Mouse (Mus musculus): ENCODE measurements around the gene Rabep2.
"Not testable (repeated sequence)": the region's sequence is repeated elsewhere in the genome, so short reads cannot be mapped to it uniquely, and the experiment has no call there.

Gene Rabep2

GRCm38 (mm10) chr7:126428631-126429502 is at the start of gene Rabep2:
Rabep2 (plus strand) TSS chr7:126428759.
- peak; percentile 88 for DNase-seq (ENCODE audit: low read depth, low spot score)
- H3K36me3 ChIP-seq (ENCODE audit: control insufficient read depth, insufficient read depth, low read length, poor library complexity, severe bottlenecking): peaks cover 3% of the 10 kb centered on the region; the same call in 1 of the 2 replicates
- no peaks in the 10 kb centered on the region for H3K27me3 ChIP-seq (ENCODE audit: control insufficient read depth, insufficient read depth, low read length, poor library complexity, severe bottlenecking)

DNA sequence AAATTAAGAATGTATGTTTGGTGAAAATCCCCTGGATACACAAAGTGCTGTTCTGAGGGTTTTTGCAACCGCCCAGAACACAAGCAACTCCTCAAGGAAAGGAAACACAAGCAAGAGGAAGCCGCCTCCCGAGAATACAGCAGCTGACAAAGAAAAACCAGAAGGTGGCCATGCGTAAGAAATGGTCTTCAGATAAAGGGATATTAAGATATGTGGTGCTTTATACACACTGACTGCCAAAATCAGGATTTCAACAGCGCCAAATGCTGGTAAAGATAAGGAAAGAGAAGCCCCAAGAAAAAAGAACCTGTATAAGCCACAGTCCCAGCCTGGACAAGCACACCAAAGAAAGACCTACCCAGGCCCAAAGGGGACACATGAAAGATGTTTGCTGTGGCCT is 45.0 kb upstream of the Rabep2 start:
- H3K36me3 ChIP-seq (ENCODE audit: control insufficient read depth, insufficient read depth, low read length, poor library complexity, severe bottlenecking): peaks cover 5% of the 10 kb centered on the region
- no peak for DNase-seq (ENCODE audit: low read depth, low spot score)
- no peaks in the 10 kb centered on the region for H3K27me3 ChIP-seq (ENCODE audit: control insufficient read depth, insufficient read depth, low read length, poor library complexity, severe bottlenecking)

- no peaks in the 10 kb centered on the region for H3K27me3 ChIP-seq (ENCODE audit: control insufficient read depth, insufficient read depth, low read length, poor library complexity, severe bottlenecking)
- DNase-seq (ENCODE audit: low read depth, low spot score): no peak
Observed at GRCm38 (mm10) chr7:126388185-126388584, 40.4 kb upstream of the Rabep2 start.

GRCm38 (mm10) chr7:126392086-126392884 is 36.3 kb upstream of the Rabep2 start:
- not testable (repeated sequence) for DNase-seq (ENCODE audit: low read depth, low spot score); H3K27me3 ChIP-seq (ENCODE audit: control insufficient read depth, insufficient read depth, low read length, poor library complexity, severe bottlenecking)
- peaks cover 12% of the 10 kb centered on the region for H3K36me3 ChIP-seq (ENCODE audit: control insufficient read depth, insufficient read depth, low read length, poor library complexity, severe bottlenecking)

More at GRCm38 (mm10) chr7:126388185-126388584, 40.4 kb upstream of the Rabep2 start:
- H3K36me3 ChIP-seq (ENCODE audit: control insufficient read depth, insufficient read depth, low read length, poor library complexity, severe bottlenecking): peaks cover 15% of the 10 kb centered on the region

GRCm38 (mm10) chr7:126396298-126397119 is 32.0 kb upstream of the Rabep2 start, which contains the start of gene Nfatc2ip:
Nfatc2ip (minus strand) TSS chr7:126396737.
- H3K27me3 ChIP-seq (ENCODE audit: control insufficient read depth, insufficient read depth, low read length, poor library complexity, severe bottlenecking): no peaks in the 10 kb centered on the region
- peak; percentile 99 for DNase-seq (ENCODE audit: low read depth, low spot score)
- H3K36me3 ChIP-seq (ENCODE audit: control insufficient read depth, insufficient read depth, low read length, poor library complexity, severe bottlenecking): no peaks in the 10 kb centered on the region

DNA sequence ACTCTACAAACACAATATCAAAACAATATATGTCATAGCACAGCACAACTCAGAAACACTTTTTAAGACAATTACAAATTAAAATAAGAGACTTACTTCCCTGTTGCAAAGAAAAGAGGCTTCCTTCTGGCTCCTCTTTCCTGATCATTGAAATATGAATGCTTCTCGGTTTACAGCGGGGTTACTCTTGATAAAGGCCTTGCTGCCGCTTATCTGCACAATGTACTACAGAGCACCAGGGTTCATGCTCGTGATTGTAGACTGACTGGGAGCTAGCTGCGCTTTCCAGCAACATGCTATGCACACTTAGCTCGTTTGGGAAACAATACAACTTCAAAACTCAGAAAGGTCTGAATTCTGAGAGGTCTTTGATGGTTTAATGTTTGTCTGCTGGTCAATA is 31.3 kb upstream of the Rabep2 start:
- Histone ChIP-seq H3K36me3 (ENCODE audit: control insufficient read depth, insufficient read depth, low read length, poor library complexity, severe bottlenecking) (no peaks in the 10 kb centered on the region), H3K27me3 (ENCODE audit: control insufficient read depth, insufficient read depth, low read length, poor library complexity, severe bottlenecking) (no peaks in the 10 kb centered on the region)
- no peak for DNase-seq (ENCODE audit: low read depth, low spot score)

- DNase-seq (ENCODE audit: low read depth, low spot score): no peak
- H3K27me3 ChIP-seq (ENCODE audit: control insufficient read depth, insufficient read depth, low read length, poor library complexity, severe bottlenecking): no peaks in the 10 kb centered on the region
Observed at GRCm38 (mm10) chr7:126397822-126398221, 30.7 kb upstream of the Rabep2 start.

DNA sequence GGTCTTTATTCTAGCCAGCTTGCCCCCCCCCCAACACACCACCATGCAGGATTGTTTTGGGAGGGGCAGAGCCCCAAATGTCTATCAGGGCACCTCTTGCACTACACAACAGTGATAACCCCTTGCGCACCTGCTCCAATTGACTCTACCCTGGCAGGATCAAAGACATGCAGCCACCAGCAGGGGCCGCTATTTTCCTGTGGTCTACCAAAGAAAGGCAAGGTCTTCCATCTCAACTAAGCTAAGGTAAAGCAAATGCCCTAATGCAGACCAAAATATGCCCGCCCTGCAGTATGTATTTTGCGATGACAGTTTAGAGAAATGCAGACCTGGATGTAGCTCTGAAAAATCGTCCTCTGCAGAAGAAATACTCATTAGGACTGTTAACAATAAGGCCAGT is 29.0 kb upstream of the Rabep2 start:
- Histone ChIP-seq H3K27me3 (ENCODE audit: control insufficient read depth, insufficient read depth, low read length, poor library complexity, severe bottlenecking) (no peaks in the 10 kb centered on the region), H3K36me3 (ENCODE audit: control insufficient read depth, insufficient read depth, low read length, poor library complexity, severe bottlenecking) (no peaks in the 10 kb centered on the region)
- peak; percentile 94 for DNase-seq (ENCODE audit: low read depth, low spot score)

More at GRCm38 (mm10) chr7:126397822-126398221, 30.7 kb upstream of the Rabep2 start:
- H3K36me3 ChIP-seq (ENCODE audit: control insufficient read depth, insufficient read depth, low read length, poor library complexity, severe bottlenecking): no peaks in the 10 kb centered on the region

DNA sequence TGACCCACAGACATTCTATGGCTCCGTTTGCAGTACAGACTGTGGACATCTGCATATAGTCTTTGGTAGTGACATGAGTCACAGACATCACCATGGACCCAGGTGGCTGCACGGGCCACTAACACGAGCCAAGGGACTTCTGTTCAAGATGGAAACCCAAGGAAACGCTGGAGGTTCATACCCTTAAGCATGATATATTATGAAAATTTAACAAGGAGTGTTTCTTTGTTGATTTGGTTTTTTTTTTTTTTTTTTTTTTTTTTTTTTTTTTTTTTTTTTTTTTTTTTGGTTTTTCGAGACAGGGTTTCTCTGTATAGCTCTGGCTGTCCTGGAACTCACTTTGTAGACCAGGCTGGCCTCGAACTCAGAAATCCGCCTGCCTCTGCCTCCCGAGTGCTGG is 26.0 kb upstream of the Rabep2 start:
- not testable (repeated sequence) for H3K36me3 ChIP-seq (ENCODE audit: control insufficient read depth, insufficient read depth, low read length, poor library complexity, severe bottlenecking); H3K27me3 ChIP-seq (ENCODE audit: control insufficient read depth, insufficient read depth, low read length, poor library complexity, severe bottlenecking); DNase-seq (ENCODE audit: low read depth, low spot score)

- no peak for DNase-seq (ENCODE audit: low read depth, low spot score)
Observed at GRCm38 (mm10) chr7:126408686-126409085, 19.9 kb upstream of the Rabep2 start.

DNA sequence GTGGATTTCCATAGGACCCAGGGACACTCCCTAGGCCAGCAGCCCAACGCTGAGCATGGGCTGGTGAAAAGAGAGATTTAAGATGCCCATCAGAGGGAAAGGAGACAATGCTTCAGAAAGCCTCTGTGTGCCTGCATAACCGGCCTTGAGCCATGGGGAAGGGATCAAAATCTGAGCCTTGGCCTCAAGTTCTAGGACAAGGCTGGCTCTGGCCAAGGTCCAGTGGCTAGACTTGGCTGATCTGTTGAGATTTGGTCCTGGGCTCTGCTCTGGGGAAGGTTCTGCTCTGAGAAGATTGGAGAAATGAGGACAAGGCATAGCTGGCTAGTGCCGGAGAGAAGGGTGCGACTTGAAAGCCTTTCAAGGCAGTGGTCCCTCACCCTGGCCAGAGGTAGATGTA is 17.5 kb upstream of the Rabep2 start:
- Histone ChIP-seq H3K27me3 (ENCODE audit: control insufficient read depth, insufficient read depth, low read length, poor library complexity, severe bottlenecking) (no peaks in the 10 kb centered on the region), H3K36me3 (ENCODE audit: control insufficient read depth, insufficient read depth, low read length, poor library complexity, severe bottlenecking) (peaks cover 21% of the 10 kb centered on the region)
- DNase-seq (ENCODE audit: low read depth, low spot score): no peak

More at GRCm38 (mm10) chr7:126408686-126409085, 19.9 kb upstream of the Rabep2 start:
- Histone ChIP-seq H3K36me3 (ENCODE audit: control insufficient read depth, insufficient read depth, low read length, poor library complexity, severe bottlenecking) (peaks cover 21% of the 10 kb centered on the region), H3K27me3 (ENCODE audit: control insufficient read depth, insufficient read depth, low read length, poor library complexity, severe bottlenecking) (no peaks in the 10 kb centered on the region)

DNA sequence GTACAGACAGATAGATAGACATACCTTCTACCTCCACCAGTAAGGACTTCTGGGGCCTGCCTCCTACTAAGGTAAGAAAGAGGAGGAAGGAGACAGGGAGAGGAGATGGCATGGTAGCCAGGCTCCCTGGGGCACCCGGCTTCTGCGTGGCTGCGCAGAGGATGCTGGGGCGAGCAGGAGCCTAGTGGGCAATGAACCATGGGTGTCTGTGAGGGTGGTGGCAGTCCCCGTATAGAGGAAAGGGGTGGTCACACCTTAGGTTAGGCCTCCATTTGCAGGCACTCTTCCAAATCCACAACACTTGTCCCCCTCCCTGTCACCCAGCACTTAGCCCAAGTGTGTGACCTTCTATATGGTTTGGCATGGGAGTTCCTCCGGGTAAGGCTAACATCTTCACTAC is 13.8 kb upstream of the Rabep2 start, which contains the start of gene Cd19:
Gene Cd19, minus strand, starts transcription at position 165 of the 400 bp plus-strand sequence.
- peak; percentile 70 for DNase-seq (ENCODE audit: low read depth, low spot score)
- peaks cover 11% of the 10 kb centered on the region for H3K36me3 ChIP-seq (ENCODE audit: control insufficient read depth, insufficient read depth, low read length, poor library complexity, severe bottlenecking)
- H3K27me3 ChIP-seq (ENCODE audit: control insufficient read depth, insufficient read depth, low read length, poor library complexity, severe bottlenecking): no peaks in the 10 kb centered on the region

DNA sequence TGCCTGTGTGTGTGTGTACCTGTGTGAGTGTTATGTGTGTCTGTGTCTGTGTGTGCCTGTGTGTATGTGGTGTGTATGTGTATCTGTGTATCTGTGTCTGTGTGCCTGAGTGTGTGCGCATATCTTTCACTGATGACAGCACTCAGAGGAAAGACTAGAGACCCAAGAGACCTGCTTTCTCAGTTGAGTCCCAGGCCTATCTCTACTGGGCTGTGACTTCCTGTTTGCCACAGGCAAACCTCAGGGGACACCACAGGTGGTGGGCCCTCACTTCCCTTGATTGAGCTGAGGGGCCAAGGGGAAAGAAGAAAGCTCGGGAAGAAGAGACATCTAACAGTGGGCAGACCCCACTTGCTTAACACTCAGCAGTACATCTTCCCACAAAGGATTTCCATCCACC is 11.9 kb upstream of the Rabep2 start:
- peaks cover 2% of the 10 kb centered on the region for H3K36me3 ChIP-seq (ENCODE audit: control insufficient read depth, insufficient read depth, low read length, poor library complexity, severe bottlenecking)
- DNase-seq (ENCODE audit: low read depth, low spot score): peak; percentile 87
- no peaks in the 10 kb centered on the region for H3K27me3 ChIP-seq (ENCODE audit: control insufficient read depth, insufficient read depth, low read length, poor library complexity, severe bottlenecking)

DNA sequence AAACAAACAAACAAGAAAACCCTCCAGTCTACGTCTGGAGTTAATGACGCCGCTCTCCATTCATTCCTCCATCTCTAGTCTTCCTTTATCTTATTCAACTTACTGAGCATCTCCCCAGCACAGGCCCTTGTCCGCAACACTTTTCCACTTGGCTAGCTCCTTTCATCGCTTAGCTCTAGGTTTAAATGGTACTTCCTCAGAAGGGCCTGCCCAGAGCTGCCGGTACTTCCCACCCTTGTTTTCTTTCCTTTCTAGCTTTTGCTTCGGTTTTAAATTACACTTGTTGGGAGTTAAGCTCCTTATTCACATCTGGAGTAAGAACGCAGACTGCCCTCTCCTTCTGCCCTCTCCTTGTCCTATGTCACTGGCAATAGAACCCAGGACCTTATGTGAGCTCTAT is 11.5 kb upstream of the Rabep2 start:
- DNase-seq (ENCODE audit: low read depth, low spot score): peak; percentile 70
- H3K36me3 ChIP-seq (ENCODE audit: control insufficient read depth, insufficient read depth, low read length, poor library complexity, severe bottlenecking): peaks cover 2% of the 10 kb centered on the region

More for the DNA sequence above, 11.5 kb upstream of the Rabep2 start:
- no peaks in the 10 kb centered on the region for H3K27me3 ChIP-seq (ENCODE audit: control insufficient read depth, insufficient read depth, low read length, poor library complexity, severe bottlenecking)
